Mouse (Mus musculus) kidney, adult 11 months (tissue): ENCODE data around the gene Psmb4.
"Not testable (repeated sequence)": the region's sequence is repeated elsewhere in the genome, so short reads cannot be mapped to it uniquely, and the experiment has no call there.

Experiments used
- DNase-seq: peaks from one replicate; pipeline ENCODE4 v3.0.0; 2022

Psmb4 gene

GRCm38 (mm10) chr3:94904759-94905158, 18.0 kb upstream of the Psmb4 start:
- not testable (repeated sequence) for DNase-seq

- DNase-seq, result peak; percentile 41
Measured at GRCm38 (mm10) chr3:94902747-94903146, 16.0 kb upstream of the Psmb4 start.

GRCm38 (mm10) chr3:94894076-94894475, 7.3 kb upstream of the Psmb4 start:
- no peak for DNase-seq

GRCm38 (mm10) chr3:94888595-94888994, 1.8 kb upstream of the Psmb4 start:
- DNase-seq, result peak; percentile 45

GRCm38 (mm10) chr3:94882579-94882978, 4.2 kb downstream of the Psmb4 start:
- no peak for DNase-seq

GRCm38 (mm10) chr3:94881840-94882239, 4.9 kb downstream of the Psmb4 start:
- DNase-seq, result no peak

- no peak for DNase-seq
Measured at GRCm38 (mm10) chr3:94878618-94879017, 8.1 kb downstream of the Psmb4 start.

- DNase-seq, result no peak
Measured at GRCm38 (mm10) chr3:94869011-94869410, 17.8 kb downstream of the Psmb4 start.

- DNase-seq, result no peak
Measured at GRCm38 (mm10) chr3:94859471-94859870, 27.3 kb downstream of the Psmb4 start.

GRCm38 (mm10) chr3:94852215-94852614, 34.5 kb downstream of the Psmb4 start:
- DNase-seq, result no peak

- DNase-seq, result no peak
Measured at GRCm38 (mm10) chr3:94851731-94852130, 35.0 kb downstream of the Psmb4 start.

GRCm38 (mm10) chr3:94849338-94849737, 37.4 kb downstream of the Psmb4 start:
- DNase-seq, result peak; percentile 44

GRCm38 (mm10) chr3:94847382-94847781, 39.4 kb downstream of the Psmb4 start:
- DNase-seq, result peak; percentile 24

- DNase-seq, result no peak
Measured at GRCm38 (mm10) chr3:94839101-94839500, 47.7 kb downstream of the Psmb4 start.

GRCm38 (mm10) chr3:94838631-94839030, 48.1 kb downstream of the Psmb4 start:
- no peak for DNase-seq

- peak; percentile 80 for DNase-seq
Measured at GRCm38 (mm10) chr3:94837959-94838496, 48.7 kb downstream of the Psmb4 start.

- DNase-seq, result peak; percentile 96
Measured at GRCm38 (mm10) chr3:94837183-94837890, 49.4 kb downstream of the Psmb4 start, which contains the start of gene Pogz. Pogz (plus strand) TSS chr3:94837567.

GRCm38 (mm10) chr3:94835396-94835795, 51.4 kb downstream of the Psmb4 start:
- no peak for DNase-seq
